Mouse (Mus musculus) layer of hippocampus, adult 2 months (tissue): ENCODE results near the gene Tgfbi. TPM values are rescaled to one million over a fixed set of nuclear protein-coding genes. Genes with fewer than 3 reads are reported as not detected.

Experiments
- DNase-seq, 2 experiments: peaks; one replicate each; pipeline ENCODE4 v3.0.0; 2022; ENCODE audit warnings: low spot score in 2 of 2
- H3K27ac ChIP-seq: fragments of 200-600 bp; 2 replicates; pipeline ENCODE4 v1.8.1; 2022
- H3K4me3 ChIP-seq: fragments of 200-600 bp; 2 replicates; pipeline ENCODE4 v1.8.1; 2022; ENCODE audit warnings: mild to moderate bottlenecking
- CTCF ChIP-seq: fragments of 200-600 bp; conservative IDR thresholded peaks from 2 replicates; pipeline ENCODE4 v1.8.1; 2022; ENCODE audit warnings: antibody characterized with exemption, mild to moderate bottlenecking, moderate library complexity
- long read RNA-seq, 2 experiments: library from polyadenylated mRNA; stranded (forward); transcript quantifications; one replicate each; pipeline ENCODE4 v2.0.0; 2021; ENCODE audit warnings: borderline mapping rate in 2 of 2
- total RNA-seq, 2 experiments: library from RNA; stranded (reverse); gene quantifications; 2 replicates each; pipeline ENCODE4 v1.2.3; 2021

Gene Tgfbi
- 1 to 10 TPM; 3.1 to 3.8 TPM for total RNA-seq
- long read RNA-seq, experiment 1 = 0 reads
- long read RNA-seq, experiment 2, partial matches to known transcripts = 0 of 1 reads
- long read RNA-seq, experiment 2, other reads (novel, unspliced or antisense) = 0 of 1 reads

GRCm38 (mm10) chr13:56609103-56609856 is at the start of gene Tgfbi:
Gene Tgfbi (plus strand): TSS chr13:56609523.
- no peak for TF ChIP-seq CTCF
- Histone ChIP-seq H3K27ac (no peak within 1 kb of the TSS; the same call in 1 of the 2 replicates), H3K4me3 (peak within 1 kb of the TSS; percentile 50)
- DNase-seq = no peak

DNA sequence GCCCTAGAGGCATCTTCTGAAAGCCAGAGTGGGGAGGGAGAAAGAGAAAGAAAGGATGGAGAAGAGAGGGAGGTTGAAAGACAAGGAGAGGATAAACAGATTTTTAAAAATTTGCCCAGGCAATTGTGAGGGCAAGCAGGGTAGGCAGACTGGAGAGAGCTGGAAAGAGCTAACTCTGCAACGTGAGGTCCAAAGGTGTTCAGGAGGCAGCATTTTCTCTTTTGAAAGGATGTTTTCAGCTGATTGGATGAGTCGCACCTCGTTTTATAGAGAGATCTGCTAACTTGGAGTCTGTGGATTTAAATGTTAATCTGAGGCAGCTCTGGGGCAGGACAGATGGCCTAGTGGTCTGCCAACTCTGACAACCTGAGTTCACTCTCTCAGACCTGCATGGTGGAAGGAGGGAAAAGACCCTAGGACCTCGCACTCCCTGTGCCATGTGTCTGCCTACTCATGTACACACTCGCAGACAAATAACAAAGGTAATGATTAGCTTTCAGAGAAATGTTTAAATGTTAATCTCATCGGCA is 49.4 kb upstream of the Tgfbi start:
- no peak for TF ChIP-seq CTCF
- no peak for DNase-seq
- no peak overlapping the region for H3K27ac ChIP-seq
- no peak overlapping the region for H3K4me3 ChIP-seq

DNA sequence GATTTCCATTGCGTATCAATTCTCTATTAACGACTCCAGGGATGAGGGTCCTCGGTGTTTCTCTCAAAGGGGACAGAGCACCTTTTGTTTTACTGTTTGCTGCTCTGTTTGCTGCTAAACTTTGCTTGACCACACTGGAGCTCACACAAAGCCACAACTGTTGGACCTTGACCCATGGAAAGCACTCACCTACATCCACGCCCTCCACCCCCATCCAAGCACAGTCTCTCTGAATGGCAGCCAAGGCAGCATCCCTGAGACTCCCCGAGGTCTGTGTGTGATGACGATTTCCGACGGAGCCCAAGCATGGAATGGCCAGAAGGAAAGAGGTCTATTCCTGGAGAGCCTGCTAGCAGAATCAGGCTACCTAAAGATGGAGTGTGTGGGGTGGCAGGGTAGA is 48.2 kb upstream of the Tgfbi start:
- Histone ChIP-seq H3K4me3 (no peak overlapping the region), H3K27ac (no peak overlapping the region)
- no peak for TF ChIP-seq CTCF
- no peak for DNase-seq

DNA sequence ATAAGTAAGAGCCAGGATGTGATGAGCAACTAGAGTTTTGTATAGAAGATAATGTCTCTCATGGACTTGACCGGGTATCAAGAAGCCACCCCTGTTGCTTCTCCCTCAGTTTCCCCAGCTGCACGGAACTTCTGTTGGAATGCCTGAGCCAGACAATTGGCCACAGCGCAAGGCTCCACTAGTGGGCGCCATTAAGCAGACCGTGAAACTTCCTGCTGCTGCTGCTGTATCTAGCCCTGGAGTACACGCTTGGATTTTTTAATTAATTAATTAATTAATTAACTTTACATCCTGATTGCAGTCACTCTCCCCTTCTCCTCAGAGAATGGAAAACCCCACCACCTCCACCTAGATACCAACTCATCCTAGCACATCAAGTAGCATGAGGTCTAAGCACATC is 46.2 kb upstream of the Tgfbi start:
- DNase-seq = peak in 1 of 2 experiments; percentile 52
- H3K27ac ChIP-seq = no peak overlapping the region
- TF ChIP-seq CTCF = peak; percentile 82

GRCm38 (mm10) chr13:56566336-56566735 is 43.0 kb upstream of the Tgfbi start:
- Histone ChIP-seq H3K27ac (no peak overlapping the region), H3K4me3 (no peak overlapping the region)
- no peak for TF ChIP-seq CTCF
- no peak for DNase-seq

More for the DNA sequence above, 46.2 kb upstream of the Tgfbi start:
- H3K4me3 ChIP-seq = no peak overlapping the region

DNA sequence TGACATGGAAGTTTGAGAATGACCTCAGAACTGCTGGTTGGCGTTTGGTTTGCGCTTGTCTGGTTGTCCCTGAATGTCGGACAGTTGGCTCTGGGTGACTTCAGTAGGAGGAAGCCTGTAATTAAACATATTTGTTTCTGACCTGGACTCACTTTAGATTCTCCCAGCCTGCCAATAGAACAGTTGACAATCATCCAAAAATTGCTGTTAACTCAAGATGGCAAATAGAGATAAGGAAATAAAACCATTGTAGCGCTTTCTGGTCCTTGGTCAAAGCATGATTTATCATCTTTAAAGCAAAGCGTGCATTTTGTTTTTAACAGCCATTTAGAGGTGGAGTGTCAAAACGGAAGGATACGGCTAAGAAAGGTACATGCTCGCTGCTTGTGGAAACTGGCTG is 37.7 kb upstream of the Tgfbi start:
- no peak for TF ChIP-seq CTCF
- no peak overlapping the region for H3K27ac ChIP-seq
- no peak for DNase-seq
- no peak overlapping the region for H3K4me3 ChIP-seq

- no peak for DNase-seq
- no peak overlapping the region for H3K27ac ChIP-seq
- no peak for TF ChIP-seq CTCF
- no peak overlapping the region for H3K4me3 ChIP-seq
These were observed 34.2 kb upstream of the Tgfbi start for GRCm38 (mm10) chr13:56575074-56575473.

GRCm38 (mm10) chr13:56575701-56576321 is 33.5 kb upstream of the Tgfbi start:
- peak; percentile 38 to 62 for DNase-seq
- TF ChIP-seq CTCF = peak; percentile 87
- Histone ChIP-seq H3K27ac (peak overlapping the region; percentile 53; the same call in 1 of the 2 replicates), H3K4me3 (no peak overlapping the region)

GRCm38 (mm10) chr13:56578097-56578496 is 31.2 kb upstream of the Tgfbi start:
- TF ChIP-seq CTCF = peak; percentile 37
- H3K27ac ChIP-seq = no peak overlapping the region
- H3K4me3 ChIP-seq = no peak overlapping the region
- no peak for DNase-seq

DNA sequence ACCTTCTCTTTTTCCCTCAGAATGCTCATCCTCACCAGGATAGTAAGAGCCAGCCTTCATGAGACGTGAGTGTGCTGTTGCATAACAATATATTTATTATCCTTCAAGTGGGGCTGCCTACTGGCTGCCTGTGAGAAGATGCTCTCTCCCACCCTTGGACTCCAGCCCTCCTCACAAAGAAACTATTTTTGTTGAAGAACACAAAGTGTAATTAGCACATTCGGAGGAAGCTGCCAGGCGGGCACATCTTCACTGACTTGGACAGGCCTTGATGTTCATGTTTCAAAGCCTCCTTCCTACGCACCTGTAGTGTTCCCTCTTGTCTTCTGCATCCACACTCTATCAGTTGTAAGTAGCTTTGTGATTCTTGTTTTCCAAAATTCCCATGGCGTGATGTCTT is 28.9 kb upstream of the Tgfbi start:
- DNase-seq = no peak
- Histone ChIP-seq H3K27ac (no peak overlapping the region), H3K4me3 (no peak overlapping the region)
- no peak for TF ChIP-seq CTCF

GRCm38 (mm10) chr13:56581512-56581911 is 27.8 kb upstream of the Tgfbi start:
- no peak for TF ChIP-seq CTCF

GRCm38 (mm10) chr13:56581961-56582434 is 27.3 kb upstream of the Tgfbi start:
- TF ChIP-seq CTCF = no peak

More at GRCm38 (mm10) chr13:56581512-56581911, 27.8 kb upstream of the Tgfbi start:
- Histone ChIP-seq H3K27ac (peak overlapping the region; percentile 68), H3K4me3 (no peak overlapping the region)
- no peak for DNase-seq

GRCm38 (mm10) chr13:56582720-56583119 is 26.6 kb upstream of the Tgfbi start:
- TF ChIP-seq CTCF = no peak
- Histone ChIP-seq H3K27ac (peak overlapping the region; percentile 15; the same call in 1 of the 2 replicates), H3K4me3 (no peak overlapping the region)
- no peak for DNase-seq

More at GRCm38 (mm10) chr13:56581961-56582434, 27.3 kb upstream of the Tgfbi start:
- DNase-seq = no peak
- Histone ChIP-seq H3K27ac (peak overlapping the region; percentile 62), H3K4me3 (no peak overlapping the region)

GRCm38 (mm10) chr13:56586046-56586445 is 23.3 kb upstream of the Tgfbi start:
- no peak for TF ChIP-seq CTCF
- DNase-seq = no peak
- Histone ChIP-seq H3K4me3 (no peak overlapping the region), H3K27ac (no peak overlapping the region)
